In the genomic region with DNA sequence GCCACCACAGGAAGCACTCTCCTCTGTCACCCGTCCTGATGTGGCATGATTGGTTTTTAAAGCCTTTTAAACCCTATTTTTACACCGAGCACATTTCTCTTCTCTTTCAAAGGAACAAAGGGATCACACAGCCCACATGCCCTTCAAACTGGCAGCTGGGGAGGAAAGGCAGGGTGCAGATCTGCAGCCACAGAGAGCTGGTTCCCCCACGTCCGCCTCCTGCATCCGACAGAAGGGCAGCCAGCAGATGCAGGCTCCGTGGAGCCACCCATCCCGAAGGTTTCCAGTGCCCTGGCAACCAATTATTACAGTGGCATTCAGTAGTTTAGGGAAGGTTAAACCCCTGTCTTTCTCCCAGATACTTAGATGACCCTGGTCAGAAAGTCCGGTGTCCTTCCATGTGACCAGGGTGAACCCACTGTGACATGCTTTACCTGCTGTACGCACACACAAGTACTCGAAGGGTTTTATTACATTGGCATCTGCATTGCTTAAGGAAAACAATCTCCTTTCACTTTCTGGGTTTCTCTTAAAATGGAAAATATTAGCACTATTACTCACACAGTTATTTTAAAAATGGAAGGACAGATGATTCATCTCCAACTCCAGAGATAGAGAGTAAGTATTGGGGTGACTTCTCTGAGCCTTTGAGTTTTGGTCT, we compare ENCODE assay signal across 10 mouse cellular contexts.
DNase-seq lines count a peak whose midpoint lies in the region; ATAC-seq and TF ChIP-seq lines count a peak whose summit lies in the region.
"Had no signal": no experiment of that assay in that cellular context is flagged by ENCODE, and none has a peak within 500 bp of the region (broad histone marks: within the 10 kb centered on the region; RNA-seq: fewer than 3 reads in every experiment).

No protein-coding gene starts in this region.

- intact Hi-C loops in heart, postnatal 10 days (cut with DNase I), result loop anchor here (2.0 to 5.0 kb wide), 2 partner anchors 83 to 162 kb away; no protein-coding TSS in a partner anchor

- DNase-seq in heart, postnatal 10 days, result no peak
- peak; percentile 50 for DNase-seq in 3T3-L1 (ENCODE audit: low read depth, low spot score)
- DNase-seq in adrenal gland, postnatal 36 days, result peak; percentile 35 to 52
- DNase-seq in cerebellum, adult 9-10 months, result no peak
- no peak for DNase-seq in spleen, postnatal 10 days (ENCODE audit: low spot score in 2 of 2)

- H3K4me3 ChIP-seq in heart, embryonic 14.5 days (ENCODE audit: control insufficient read depth in 1 of 2, insufficient read depth in 1 of 2, low read depth in 1 of 2, low read length in 2 of 2), result no peak overlapping the region
- H3K4me3 ChIP-seq in midbrain, embryonic 13.5 days (replicated peaks), result no peak overlapping the region
- H3K4me3 ChIP-seq in intestine, postnatal 0 days (ENCODE audit: low read depth, low read length), result no peak overlapping the region
- H3K4me3 ChIP-seq: liver, embryonic 15.5 days; stomach, embryonic 15.5 days had no signal

- no peaks in the 10 kb centered on the region for H3K36me3 ChIP-seq in heart, embryonic 14.5 days (ENCODE audit: control insufficient read depth, insufficient read depth, low read length)
- no peaks in the 10 kb centered on the region for H3K36me3 ChIP-seq in midbrain, embryonic 13.5 days
- no peaks in the 10 kb centered on the region for H3K36me3 ChIP-seq in intestine, postnatal 0 days (ENCODE audit: control insufficient read depth, insufficient read depth)
- H3K36me3 ChIP-seq: liver, embryonic 15.5 days; stomach, embryonic 15.5 days had no signal

- no peak for ATAC-seq in heart, embryonic 14.5 days (ENCODE audit: insufficient number of reproducible peaks, insufficient read depth, low FRiP score, low read depth)
- peak; percentile 18; the same call in 1 of the 2 replicates for ATAC-seq in midbrain, embryonic 13.5 days
- no peak for ATAC-seq in intestine, postnatal 0 days

- 0 out of 4 replicates have a peak overlapping the region, but pooled peaks of 1 of the 2 experiments have one; percentile 14 for H3K27ac ChIP-seq in heart, embryonic 14.5 days (replicated peaks in 1 of 2; ENCODE audit: control insufficient read depth in 1 of 2, insufficient read depth in 1 of 2, low read depth in 2 of 2, low read length in 2 of 2)
- H3K27ac ChIP-seq in midbrain, embryonic 13.5 days, result 0 out of 2 replicates have a peak overlapping the region, but pooled peaks have one; percentile 61
- H3K27ac ChIP-seq in intestine, postnatal 0 days (ENCODE audit: low read depth, low read length), result no peak overlapping the region
- H3K27ac ChIP-seq: liver, embryonic 15.5 days had no signal

- no peak for TF ChIP-seq CTCF in intestine, postnatal 0 days (IDR thresholded peaks at IDR 0.05; ENCODE audit: low read depth)

- H3K4me2 ChIP-seq in heart, embryonic 14.5 days (ENCODE audit: low read length), result peak overlapping the region; percentile 44; the same call in 1 of the 2 replicates
- H3K4me2 ChIP-seq in midbrain, embryonic 13.5 days (replicated peaks), result no peak overlapping the region; the same call in 1 of the 2 replicates
- no peak overlapping the region for H3K4me2 ChIP-seq in intestine, postnatal 0 days (replicated peaks; ENCODE audit: low read depth)
- H3K4me2 ChIP-seq: liver, embryonic 15.5 days; stomach, embryonic 15.5 days had no signal

- H3K4me1 ChIP-seq in heart, embryonic 14.5 days (ENCODE audit: control insufficient read depth in 2 of 2, insufficient read depth in 2 of 2, low read length in 2 of 2), result peaks cover 15 to 23% of the 10 kb centered on the region in 2 experiments
- H3K4me1 ChIP-seq in midbrain, embryonic 13.5 days (replicated peaks), result peaks cover 24% of the 10 kb centered on the region
- H3K4me1 ChIP-seq in intestine, postnatal 0 days (replicated peaks; ENCODE audit: control insufficient read depth, insufficient read depth, low read length), result no peaks in the 10 kb centered on the region; the same call in 1 of the 2 replicates
- H3K4me1 ChIP-seq: liver, embryonic 15.5 days had no signal

- 39% methylated on average over 10 of the region's 10 CpGs for WGBS in heart, embryonic 14.5 days
- 33% methylated on average over 10 of the region's 10 CpGs for WGBS in midbrain, embryonic 13.5 days
- 37% methylated on average over 10 of the region's 10 CpGs for WGBS in intestine, postnatal 0 days

- H3K9me3 ChIP-seq in heart, embryonic 14.5 days (ENCODE audit: control insufficient read depth, low read length), result no peaks in the 10 kb centered on the region
- no peaks in the 10 kb centered on the region for H3K9me3 ChIP-seq in midbrain, embryonic 13.5 days
- no peaks in the 10 kb centered on the region for H3K9me3 ChIP-seq in intestine, postnatal 0 days (ENCODE audit: control insufficient read depth)
- H3K9me3 ChIP-seq: liver, embryonic 15.5 days; stomach, embryonic 15.5 days had no signal

- H3K27me3 ChIP-seq in heart, embryonic 14.5 days (ENCODE audit: control insufficient read depth, insufficient read depth, low read length), result no peaks in the 10 kb centered on the region
- H3K27me3 ChIP-seq in midbrain, embryonic 13.5 days, result no peaks in the 10 kb centered on the region
- no peaks in the 10 kb centered on the region for H3K27me3 ChIP-seq in intestine, postnatal 0 days (replicated peaks; ENCODE audit: control insufficient read depth, insufficient read depth, low read length)
- H3K27me3 ChIP-seq: stomach, embryonic 15.5 days had no signal

- H3K9ac ChIP-seq in heart, embryonic 14.5 days (ENCODE audit: low read length), result peak overlapping the region; percentile 40
- H3K9ac ChIP-seq in midbrain, embryonic 13.5 days (replicated peaks), result peak overlapping the region; percentile 24; the same call in 1 of the 2 replicates
- H3K9ac ChIP-seq in intestine, postnatal 0 days (ENCODE audit: low read depth, low read length), result no peak overlapping the region
- H3K9ac ChIP-seq: liver, embryonic 15.5 days; stomach, embryonic 15.5 days had no signal

Comparison
In these comparisons a context has a peak if more than half of its experiments do, and no peak if none do; other contexts are left out.
1. DNase-seq: peak in 3T3-L1 (single experiment) and adrenal gland, postnatal 36 days (2 of 2); none in heart, postnatal 10 days (0 of 2), cerebellum, adult 9-10 months (single experiment) and spleen, postnatal 10 days (0 of 2).